Mouse (Mus musculus) frontal cortex, postnatal 36 days (tissue): ENCODE results near the gene Pstk.
"Not testable (repeated sequence)": the region's sequence is repeated elsewhere in the genome, so short reads cannot be mapped to it uniquely, and the experiment has no call there.

Experiments
- DNase-seq, 2 experiments: peaks; one replicate each; pipeline ENCODE4 v3.0.0; 2022; ENCODE audit warnings: low spot score in 2 of 2

The Pstk gene

DNA sequence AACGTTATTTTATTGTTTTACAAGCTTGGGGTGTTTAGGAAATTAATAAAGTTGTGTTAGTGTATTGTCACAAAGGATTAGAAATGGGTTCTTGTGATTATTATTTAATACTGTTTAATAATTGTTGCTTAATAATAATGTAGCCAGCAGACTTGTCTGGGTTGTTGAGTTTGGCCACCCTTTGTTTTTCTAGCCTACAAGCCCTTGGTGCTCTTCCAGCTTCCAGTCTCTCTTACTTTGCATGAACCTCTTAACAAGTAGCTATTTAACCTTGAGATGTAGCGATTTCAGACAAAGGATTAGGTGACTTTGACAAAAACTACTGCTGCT is 41.0 kb downstream of the Pstk start:
- no peak for DNase-seq

DNA sequence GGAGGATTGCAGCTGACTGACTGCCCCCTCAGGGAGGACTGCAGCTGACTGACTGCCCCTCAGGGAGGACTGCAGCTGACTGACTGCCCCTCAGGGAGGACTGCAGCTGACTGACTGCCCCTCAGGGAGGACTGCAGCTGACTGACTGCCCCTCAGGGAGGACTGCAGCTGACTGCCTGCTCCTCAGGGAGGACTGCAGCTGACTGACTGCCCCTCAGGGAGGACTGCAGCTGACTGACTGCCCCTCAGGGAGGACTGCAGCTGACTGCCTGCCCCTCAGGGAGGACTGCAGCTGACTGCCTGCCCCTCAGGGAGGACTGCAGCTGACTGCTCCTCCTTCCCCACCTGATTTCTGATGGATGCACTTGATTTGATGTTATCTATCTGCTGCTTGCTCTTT is 45.8 kb downstream of the Pstk start:
- not testable (repeated sequence) for DNase-seq

DNA sequence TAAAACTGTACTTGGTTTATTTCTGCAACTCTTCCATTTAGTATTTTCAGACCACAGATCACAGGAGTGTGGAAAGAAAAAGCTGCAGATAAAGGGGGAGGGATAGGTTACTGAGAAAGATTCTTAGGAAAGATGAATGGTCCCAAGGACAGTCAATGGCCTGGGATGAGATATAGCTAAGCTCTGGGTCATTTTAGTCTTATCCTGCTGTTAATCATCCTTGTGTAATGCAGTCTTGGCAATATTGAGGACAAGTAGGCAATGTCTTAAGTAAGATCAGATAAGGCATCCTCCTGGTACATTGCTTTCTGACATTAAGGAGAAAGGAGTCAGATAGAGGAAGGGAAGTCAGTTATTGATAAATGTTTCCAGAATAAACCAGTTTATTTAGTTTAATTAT is 46.7 kb downstream of the Pstk start:
- DNase-seq: no peak

DNA sequence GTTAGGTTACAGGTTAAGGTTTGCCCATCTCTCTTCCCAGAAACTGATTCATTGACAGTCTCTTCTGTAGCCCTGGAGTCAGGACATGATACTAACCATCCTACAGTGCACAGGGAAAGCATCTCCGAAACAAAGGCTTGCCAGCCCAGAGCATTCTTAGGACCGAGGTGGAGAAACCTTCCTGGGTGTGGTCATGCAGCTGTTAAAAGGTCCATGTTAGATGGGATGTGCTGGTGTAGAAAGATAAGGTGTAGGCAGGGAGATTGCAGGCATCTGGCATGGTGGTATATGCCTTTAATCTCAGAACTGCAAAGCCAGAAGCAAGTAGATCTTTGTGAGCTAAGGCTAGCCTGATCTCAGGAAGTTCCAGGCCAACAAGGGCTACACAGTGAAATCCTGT is 54.0 kb downstream of the Pstk start:
- DNase-seq: no peak

DNA sequence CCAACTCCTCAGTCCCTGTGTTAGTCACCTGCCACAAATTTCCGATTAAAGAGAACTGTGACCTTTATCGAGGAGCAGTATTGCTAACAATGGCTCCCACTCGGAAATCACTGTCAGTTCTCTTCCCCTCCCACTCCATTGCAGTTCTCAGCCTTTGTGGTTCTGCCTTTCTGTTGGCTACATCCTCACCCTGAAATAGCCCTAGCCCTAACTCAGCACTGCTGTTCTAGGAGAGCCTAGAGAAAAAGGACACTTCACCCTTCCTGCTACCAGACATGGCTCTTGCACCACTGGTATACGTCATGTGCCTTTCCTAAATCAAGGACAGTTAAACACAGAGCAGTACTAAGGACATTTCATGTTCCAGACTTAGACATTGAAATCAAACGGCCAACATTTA is 56.4 kb downstream of the Pstk start:
- no peak for DNase-seq

DNA sequence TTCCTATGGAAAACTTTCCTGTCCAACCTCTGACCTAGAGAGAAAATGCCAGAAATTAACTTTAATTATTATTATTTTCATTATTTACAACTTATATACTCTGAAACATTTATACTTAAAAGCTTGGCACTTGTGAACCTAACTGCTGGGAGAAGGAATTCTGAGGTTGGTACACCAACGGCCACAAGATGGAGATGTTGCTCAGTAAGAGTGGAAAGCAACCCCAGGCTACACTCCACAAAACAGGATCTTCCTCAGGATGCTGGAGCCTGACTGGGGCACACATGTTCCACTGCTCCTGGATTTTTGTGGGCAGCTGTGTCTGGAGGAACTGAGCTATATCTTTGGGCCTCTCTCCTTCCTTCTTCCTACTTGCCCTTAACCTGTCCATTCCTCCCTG is 61.3 kb downstream of the Pstk start:
- peak; percentile 43 to 72 for DNase-seq

DNA sequence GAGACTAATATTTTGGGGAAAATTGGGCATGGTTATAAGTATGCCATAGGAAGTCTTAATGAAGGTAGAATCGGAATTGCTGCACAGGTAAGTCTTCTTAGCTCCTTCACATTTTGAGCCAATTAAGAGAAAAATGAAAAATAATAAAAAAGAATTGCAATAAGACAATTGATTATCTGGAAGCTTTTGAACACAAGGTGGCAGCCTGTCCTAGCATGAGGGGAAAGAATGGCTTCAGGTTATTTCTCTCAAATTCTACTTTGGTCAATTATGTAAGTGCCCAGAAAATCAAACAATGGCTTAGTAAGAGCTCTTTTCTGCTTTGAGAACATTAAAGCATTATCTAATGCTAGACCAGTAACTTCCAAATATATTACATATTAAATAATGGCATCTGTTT is 63.3 kb downstream of the Pstk start:
- no peak for DNase-seq

DNA sequence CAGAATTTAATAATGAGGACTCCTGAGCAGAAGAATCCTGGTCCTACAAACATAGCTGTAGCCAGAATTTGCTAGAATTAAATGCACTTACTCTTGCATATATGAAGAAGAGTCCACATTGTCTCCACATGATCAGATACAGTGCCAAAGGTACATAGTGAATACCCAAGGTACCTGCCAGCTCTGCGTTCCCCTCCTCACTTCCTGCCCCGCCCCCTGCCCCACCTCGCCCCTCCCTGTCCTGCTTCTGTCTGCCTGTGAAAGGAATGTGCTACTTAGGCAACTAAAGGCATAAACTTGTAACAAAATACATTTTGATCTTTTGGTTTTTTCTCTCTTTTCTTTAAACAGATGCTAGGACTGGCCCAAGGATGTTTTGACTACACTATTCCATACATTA is 66.1 kb downstream of the Pstk start:
- no peak for DNase-seq
